Mouse (Mus musculus): Measurements from ENCODE around the gene Osbpl6.

DNA sequence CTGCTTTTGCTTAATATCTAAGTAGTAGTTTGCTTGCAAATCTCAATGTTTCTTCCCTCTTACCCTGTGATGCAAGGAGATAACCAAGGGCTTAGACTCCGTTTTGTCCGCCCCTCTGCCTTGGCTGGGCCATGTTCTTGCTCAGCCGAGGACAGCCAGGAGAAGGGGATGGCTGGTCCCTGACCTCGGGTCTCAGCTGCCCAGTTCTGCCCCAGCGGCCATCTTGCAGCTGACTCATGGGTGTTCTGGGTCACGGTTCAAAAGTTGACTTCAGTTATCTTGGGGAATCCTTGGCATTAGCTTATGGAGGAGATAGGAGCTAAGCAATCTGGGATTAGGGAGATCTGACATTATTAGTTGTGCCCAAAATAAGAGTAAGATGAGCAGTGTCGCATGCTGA is 142.5 kb downstream of the Osbpl6 start:
- no peak for TF ChIP-seq CTCF (IDR thresholded peaks at IDR 0.05; ENCODE audit: low read depth)
- no peak for TF ChIP-seq EP300 (IDR thresholded peaks at IDR 0.05; ENCODE audit: low read depth)
